Mouse (Mus musculus): Measurements from ENCODE around the gene Ripor2. TPM values are rescaled to one million over a fixed set of nuclear protein-coding genes. Genes with fewer than 3 reads are reported as not detected.
A peak's percentile ranks its signal among the peaks of the same experiment; 100 is the strongest.
"Not testable (repeated sequence)": the region's sequence is repeated elsewhere in the genome, so short reads cannot be mapped to it uniquely, and the experiment has no call there.

Ripor2 gene
- total and polyA plus RNA-seq, 3 experiments = 4.7 to 8.2 (median 7.4) TPM

GRCm38 (mm10) chr13:24761403-24762227 lies 179.6 kb downstream of the Ripor2 start, which contains the start of gene Gmnn:
Gene Gmnn (minus strand): TSS chr13:24761923.
- H3K27me3 ChIP-seq (ENCODE audit: control insufficient read depth, insufficient read depth, low read length) = no peaks in the 10 kb centered on the region
- peak within 1 kb of the TSS; percentile 95 for H3K4me3 ChIP-seq
- peak; percentile 92 to 93 for DNase-seq
- peak within 1 kb of the TSS; percentile 75 for H3K27ac ChIP-seq
- H3K4me1 ChIP-seq (ENCODE audit: control insufficient read depth, insufficient read depth, low read length) = peaks cover 1% of the 10 kb centered on the region; the same call in 1 of the 2 replicates
- TF ChIP-seq POLR2A (IDR thresholded peaks at IDR 0.05; ENCODE audit: insufficient read depth, low read depth, low read length) (peak; percentile 85), EP300 (IDR thresholded peaks at IDR 0.05; ENCODE audit: insufficient read depth, low read depth, low read length) (no peak)
- intact Hi-C loops (cut with DNase I) = loop anchor here (1.0 to 2.0 kb wide), 2 partner anchors 39 to 69 kb away; partner anchors contain the start of genes Acot13 and Tdp2
- H3K36me3 ChIP-seq (ENCODE audit: control insufficient read depth, insufficient read depth, low read length) = no peaks in the 10 kb centered on the region
- H3K9ac ChIP-seq (ENCODE audit: low read depth, low read length) = peak within 1 kb of the TSS; percentile 70
- H3K79me2 ChIP-seq (replicated peaks; ENCODE audit: control insufficient read depth, insufficient read depth, low read length) = no peaks in the 10 kb centered on the region
- under 1% methylated on average over 79 of the region's 79 CpGs for WGBS

DNA sequence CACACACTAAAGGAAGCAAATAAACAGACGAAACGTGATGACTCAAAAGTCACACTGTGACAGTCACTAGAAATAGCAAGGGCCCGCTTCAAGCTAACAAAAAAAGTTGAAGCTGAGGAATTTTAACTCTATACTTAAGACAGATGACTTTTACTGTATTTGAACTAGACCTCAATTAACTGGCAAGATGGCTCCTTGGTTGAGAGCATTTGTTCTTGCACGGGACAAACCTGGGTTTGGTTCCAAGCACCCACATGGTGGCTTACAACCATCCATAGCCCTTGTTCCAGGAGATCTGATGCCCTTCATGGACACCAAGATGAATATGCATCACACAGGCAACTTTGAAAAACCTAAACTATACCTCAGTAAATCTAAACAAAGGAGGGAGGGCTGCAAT lies 180.3 kb downstream of the Ripor2 start:
- no peaks in the 10 kb centered on the region for H3K27me3 ChIP-seq (ENCODE audit: control insufficient read depth, insufficient read depth, low read length)

GRCm38 (mm10) chr13:24767809-24768208 lies 185.8 kb downstream of the Ripor2 start:
- 70% methylated on average over 4 of the region's 4 CpGs for WGBS
- H3K4me1 ChIP-seq (ENCODE audit: control insufficient read depth, insufficient read depth, low read length); H3K79me2 ChIP-seq (replicated peaks; ENCODE audit: control insufficient read depth, insufficient read depth, low read length); H3K27me3 ChIP-seq (ENCODE audit: control insufficient read depth, insufficient read depth, low read length); H3K4me3 ChIP-seq; H3K9ac ChIP-seq (ENCODE audit: low read depth, low read length); H3K36me3 ChIP-seq (ENCODE audit: control insufficient read depth, insufficient read depth, low read length); intact Hi-C loops (cut with DNase I); DNase-seq; H3K27ac ChIP-seq: not testable (repeated sequence)

More for the DNA sequence above, 180.3 kb downstream of the Ripor2 start:
- 20% methylated on average over 4 of the region's 4 CpGs for WGBS
- H3K4me3 ChIP-seq = peak overlapping the region; percentile 95
- no peaks in the 10 kb centered on the region for H3K36me3 ChIP-seq (ENCODE audit: control insufficient read depth, insufficient read depth, low read length)
- intact Hi-C loops (cut with DNase I) = no loop called here
- TF ChIP-seq EP300 (IDR thresholded peaks at IDR 0.05; ENCODE audit: insufficient read depth, low read depth, low read length) (no peak), POLR2A (IDR thresholded peaks at IDR 0.05; ENCODE audit: insufficient read depth, low read depth, low read length) (no peak), CTCF (IDR thresholded peaks at IDR 0.05) (no peak)
- H3K27ac ChIP-seq = peak overlapping the region; percentile 75
- no peaks in the 10 kb centered on the region for H3K79me2 ChIP-seq (replicated peaks; ENCODE audit: control insufficient read depth, insufficient read depth, low read length)
- no peak for DNase-seq
- H3K9ac ChIP-seq (ENCODE audit: low read depth, low read length) = peak overlapping the region; percentile 55; the same call in 1 of the 2 replicates
- H3K4me1 ChIP-seq (ENCODE audit: control insufficient read depth, insufficient read depth, low read length) = peaks cover 1% of the 10 kb centered on the region; the same call in 1 of the 2 replicates

GRCm38 (mm10) chr13:24771482-24771881 lies 189.5 kb downstream of the Ripor2 start:
- DNase-seq; intact Hi-C loops (cut with DNase I); H3K27me3 ChIP-seq (ENCODE audit: control insufficient read depth, insufficient read depth, low read length); H3K9ac ChIP-seq (ENCODE audit: low read depth, low read length); H3K4me1 ChIP-seq (ENCODE audit: control insufficient read depth, insufficient read depth, low read length); H3K36me3 ChIP-seq (ENCODE audit: control insufficient read depth, insufficient read depth, low read length); H3K27ac ChIP-seq; H3K79me2 ChIP-seq (replicated peaks; ENCODE audit: control insufficient read depth, insufficient read depth, low read length); H3K4me3 ChIP-seq: not testable (repeated sequence)
- WGBS = 94% methylated on average over 10 of the region's 10 CpGs

- intact Hi-C loops (cut with DNase I) = loop anchor here (5.0 kb wide), 1 partner anchor 294 kb away; no protein-coding TSS in a partner anchor
- Histone ChIP-seq H3K79me2 (replicated peaks; ENCODE audit: control insufficient read depth, insufficient read depth, low read length) (no peaks in the 10 kb centered on the region), H3K36me3 (ENCODE audit: control insufficient read depth, insufficient read depth, low read length) (no peaks in the 10 kb centered on the region), H3K4me3 (no peak overlapping the region), H3K27me3 (ENCODE audit: control insufficient read depth, insufficient read depth, low read length) (no peaks in the 10 kb centered on the region), H3K4me1 (ENCODE audit: control insufficient read depth, insufficient read depth, low read length) (no peaks in the 10 kb centered on the region), H3K9ac (ENCODE audit: low read depth, low read length) (no peak overlapping the region), H3K27ac (no peak overlapping the region)
- 45% methylated on average over 7 of the region's 7 CpGs for WGBS
- 0 out of 2 replicates have a peak, but pooled peaks have one; percentile 30 for TF ChIP-seq EP300 (IDR thresholded peaks at IDR 0.05; ENCODE audit: insufficient read depth, low read depth, low read length)
- peak; percentile 78 for TF ChIP-seq CTCF (IDR thresholded peaks at IDR 0.05)
- no peak for TF ChIP-seq POLR2A (IDR thresholded peaks at IDR 0.05; ENCODE audit: insufficient read depth, low read depth, low read length)
- peak in 1 of 2 experiments; percentile 33 for DNase-seq
These were observed 194.3 kb downstream of the Ripor2 start for GRCm38 (mm10) chr13:24776146-24776844.

DNA sequence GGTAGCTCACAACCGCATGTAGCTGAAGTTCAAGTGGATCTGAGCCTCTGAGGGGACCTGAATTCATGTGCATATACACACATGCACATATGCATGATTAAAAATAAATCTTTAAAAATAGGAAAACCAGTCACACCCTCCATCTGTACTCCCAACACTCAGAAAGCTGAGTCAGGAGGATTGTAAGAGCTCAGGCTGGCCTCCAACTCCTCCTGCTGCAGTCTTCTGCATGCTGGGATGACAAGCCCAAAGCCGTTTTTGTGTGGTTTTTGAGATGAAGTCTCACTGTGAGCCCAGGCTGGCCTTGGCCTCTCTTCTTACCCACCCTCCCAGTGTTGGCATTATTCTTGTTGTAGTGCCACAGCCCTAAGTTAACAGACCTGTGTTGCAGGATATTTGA lies 196.0 kb downstream of the Ripor2 start:
- H3K27ac ChIP-seq = no peak overlapping the region
- WGBS = 71% methylated on average over 2 of the region's 2 CpGs
- no peaks in the 10 kb centered on the region for H3K36me3 ChIP-seq (ENCODE audit: control insufficient read depth, insufficient read depth, low read length)
- no peaks in the 10 kb centered on the region for H3K27me3 ChIP-seq (ENCODE audit: control insufficient read depth, insufficient read depth, low read length)
- TF ChIP-seq CTCF (IDR thresholded peaks at IDR 0.05) = no peak
- TF ChIP-seq POLR2A (IDR thresholded peaks at IDR 0.05; ENCODE audit: insufficient read depth, low read depth, low read length) = no peak
- TF ChIP-seq EP300 (IDR thresholded peaks at IDR 0.05; ENCODE audit: insufficient read depth, low read depth, low read length) = no peak
- H3K4me1 ChIP-seq (ENCODE audit: control insufficient read depth, insufficient read depth, low read length) = no peaks in the 10 kb centered on the region
- no peak overlapping the region for H3K4me3 ChIP-seq
- DNase-seq = no peak
- H3K9ac ChIP-seq (ENCODE audit: low read depth, low read length) = no peak overlapping the region
- intact Hi-C loops (cut with DNase I) = loop anchor here (5.0 kb wide), 1 partner anchor 296 kb away; no protein-coding TSS in a partner anchor
- H3K79me2 ChIP-seq (replicated peaks; ENCODE audit: control insufficient read depth, insufficient read depth, low read length) = no peaks in the 10 kb centered on the region

Data from heart, adult 2 months (tissue).